Mouse (Mus musculus): ENCODE measurements around the gene Eif4enif1.
"Not testable (repeated sequence)": the region's sequence is repeated elsewhere in the genome, so short reads cannot be mapped to it uniquely, and the experiment has no call there.

The Eif4enif1 gene

DNA sequence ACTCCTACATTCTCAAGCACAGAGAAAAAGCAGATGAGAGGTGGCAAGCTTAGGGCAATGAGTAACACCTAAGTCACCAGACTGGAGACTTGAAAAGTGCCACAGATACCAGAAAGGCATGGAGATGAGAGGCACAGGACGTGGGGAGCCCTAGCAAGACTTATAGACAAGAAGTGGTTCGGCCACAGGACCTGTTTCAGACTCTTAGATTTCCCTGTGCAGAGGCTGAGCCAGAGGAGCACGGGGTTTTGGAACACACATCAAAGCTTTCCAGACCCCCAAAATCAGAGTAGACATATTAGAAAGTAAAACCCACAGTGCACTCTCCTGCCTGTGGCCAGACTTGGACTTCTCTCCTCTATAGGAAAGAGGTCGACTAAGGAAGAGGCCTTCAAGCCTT lies 20.9 kb upstream of the Eif4enif1 start:
- DNase-seq (ENCODE audit: low read depth, low spot score): peak; percentile 21

- not testable (repeated sequence) for DNase-seq (ENCODE audit: low read depth, low spot score)
These were observed 20.2 kb upstream of the Eif4enif1 start for GRCm38 (mm10) chr11:3181971-3182370.

GRCm38 (mm10) chr11:3182707-3183106 lies 19.5 kb upstream of the Eif4enif1 start:
- DNase-seq (ENCODE audit: low read depth, low spot score): not testable (repeated sequence)

DNA sequence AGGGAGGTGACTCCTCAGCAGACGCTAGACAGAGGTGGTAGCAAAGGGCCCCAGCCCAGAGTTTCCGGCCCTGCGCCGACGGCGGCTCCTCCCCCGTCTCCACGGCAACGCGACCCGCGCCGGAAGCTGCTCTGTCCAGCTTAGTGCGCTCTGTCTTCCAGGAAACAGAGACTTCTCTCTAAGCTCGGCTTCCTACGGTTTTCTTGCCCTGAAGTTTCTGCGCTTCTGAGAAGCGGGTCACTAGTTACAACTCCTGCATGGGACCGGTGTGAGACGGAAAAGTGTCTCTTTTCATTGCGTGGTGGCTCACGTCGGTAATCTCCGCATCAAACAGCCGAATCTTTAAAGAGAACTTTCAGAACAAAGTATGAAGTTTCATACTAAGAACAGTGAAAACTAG lies 8.8 kb upstream of the Eif4enif1 start, which contains the start of gene Sfi1:
TSS of gene Sfi1 (minus strand) at position 101 of the 400 bp plus-strand sequence.
- no peak for DNase-seq (ENCODE audit: low read depth, low spot score)

- not testable (repeated sequence) for DNase-seq (ENCODE audit: low read depth, low spot score)
These were observed 1.6 kb upstream of the Eif4enif1 start for GRCm38 (mm10) chr11:3200636-3201035.

GRCm38 (mm10) chr11:3201326-3202230 lies 614 bp upstream of the Eif4enif1 start:
- DNase-seq (ENCODE audit: low read depth, low spot score): peak; percentile 18

DNA sequence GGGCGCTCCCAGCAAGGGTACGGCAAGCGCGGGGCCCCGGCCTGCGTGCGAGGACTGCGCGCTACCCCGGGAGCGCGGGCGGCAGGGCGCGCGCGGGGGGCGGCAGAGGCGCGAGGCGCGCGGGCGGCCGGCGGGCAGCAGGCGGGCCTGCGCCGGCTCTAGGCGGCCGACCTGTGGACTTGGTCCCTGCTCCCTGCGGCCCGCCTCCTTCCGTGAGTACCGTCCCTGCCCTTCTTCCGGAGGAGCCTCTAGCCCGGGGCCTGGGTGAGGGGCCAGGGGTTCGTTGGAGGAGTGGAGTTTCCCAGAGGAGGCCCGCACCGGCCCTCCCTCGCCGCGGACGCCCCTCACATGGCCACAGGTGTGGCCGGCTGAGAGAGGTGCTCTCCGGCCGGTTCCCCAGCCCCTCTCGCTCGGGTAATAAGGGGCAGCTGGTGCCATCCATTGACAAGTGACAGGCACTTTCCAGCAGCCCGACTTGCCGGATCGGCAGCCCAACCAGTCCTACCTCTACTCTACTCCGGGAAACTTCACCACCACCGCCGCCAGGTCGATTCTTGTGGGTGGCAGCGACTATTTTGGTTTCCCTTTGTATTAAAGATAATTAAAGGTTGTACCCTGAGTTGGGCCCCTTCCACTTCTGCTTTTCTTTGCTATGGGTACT lies 719 bp downstream of the Eif4enif1 start:
- peak; percentile 89 for DNase-seq (ENCODE audit: low read depth, low spot score)

DNA sequence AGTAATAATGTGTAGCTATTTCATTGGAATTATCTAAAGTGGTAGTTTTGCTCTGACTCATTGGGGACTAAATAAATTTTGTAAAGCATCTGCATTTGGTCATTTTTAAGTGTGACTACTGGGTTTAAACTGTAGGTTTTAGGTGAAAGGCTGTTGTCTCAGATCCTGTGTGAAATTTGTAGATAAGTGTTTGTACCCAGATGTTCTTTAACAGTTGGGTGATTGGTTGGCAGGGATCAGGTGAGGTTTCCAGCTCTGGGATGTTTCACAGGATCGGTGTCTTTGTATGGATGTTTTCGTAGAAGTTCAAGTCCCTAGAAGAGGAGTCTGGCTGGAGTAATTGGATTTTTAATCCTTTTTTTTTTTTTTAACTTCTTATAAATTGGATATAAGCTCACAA lies 1.6 kb downstream of the Eif4enif1 start:
- no peak for DNase-seq (ENCODE audit: low read depth, low spot score)

GRCm38 (mm10) chr11:3205207-3205606 lies 3.0 kb downstream of the Eif4enif1 start:
- DNase-seq (ENCODE audit: low read depth, low spot score): peak; percentile 20

- DNase-seq (ENCODE audit: low read depth, low spot score): no peak
These were observed 4.6 kb downstream of the Eif4enif1 start for GRCm38 (mm10) chr11:3206783-3207182.

GRCm38 (mm10) chr11:3212526-3212925 lies 10.3 kb downstream of the Eif4enif1 start:
- DNase-seq (ENCODE audit: low read depth, low spot score): no peak

DNA sequence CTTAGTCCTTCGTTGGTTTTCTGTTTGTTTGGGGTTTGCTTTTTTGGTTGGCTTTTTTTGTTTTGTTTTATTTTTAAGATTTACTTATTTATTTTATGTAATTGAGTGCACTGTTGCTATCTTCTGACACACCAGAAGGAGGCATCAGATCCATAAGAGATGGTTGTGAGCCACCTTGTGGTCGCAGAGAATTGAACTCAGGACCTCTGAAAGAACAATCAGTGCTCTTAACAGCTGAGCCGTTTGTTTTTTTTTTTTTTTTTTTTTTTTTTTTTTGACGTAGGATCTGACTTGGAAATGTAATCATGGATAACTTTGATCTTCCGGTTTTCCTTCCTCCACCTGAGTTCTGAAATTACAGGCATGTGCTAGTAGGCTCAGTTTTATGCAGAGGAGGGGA lies 20.9 kb downstream of the Eif4enif1 start:
- no peak for DNase-seq (ENCODE audit: low read depth, low spot score)

GRCm38 (mm10) chr11:3227113-3227512 lies 24.9 kb downstream of the Eif4enif1 start:
- peak; percentile 24 for DNase-seq (ENCODE audit: low read depth, low spot score)

GRCm38 (mm10) chr11:3232248-3232647 lies 30.1 kb downstream of the Eif4enif1 start:
- no peak for DNase-seq (ENCODE audit: low read depth, low spot score)

DNA sequence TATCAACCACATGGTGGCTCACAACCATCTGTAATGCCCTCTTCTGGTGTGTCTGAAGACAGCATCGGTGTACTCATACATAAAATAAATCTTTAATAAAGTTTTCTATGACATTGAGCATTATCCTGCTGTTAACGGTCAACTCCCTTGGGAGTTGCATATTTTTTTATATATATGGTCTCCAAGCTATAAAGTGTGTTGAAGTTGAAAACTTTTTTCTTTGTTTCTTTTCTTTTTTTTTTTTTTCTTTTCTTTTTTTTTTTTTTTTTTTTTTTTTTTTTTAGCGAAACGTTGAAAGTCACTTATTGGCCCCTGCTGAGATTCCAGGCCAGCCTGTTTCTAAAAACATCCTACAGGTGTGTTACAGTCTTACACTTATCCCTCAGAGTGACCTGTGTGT lies 31.5 kb downstream of the Eif4enif1 start:
- no peak for DNase-seq (ENCODE audit: low read depth, low spot score)

DNA sequence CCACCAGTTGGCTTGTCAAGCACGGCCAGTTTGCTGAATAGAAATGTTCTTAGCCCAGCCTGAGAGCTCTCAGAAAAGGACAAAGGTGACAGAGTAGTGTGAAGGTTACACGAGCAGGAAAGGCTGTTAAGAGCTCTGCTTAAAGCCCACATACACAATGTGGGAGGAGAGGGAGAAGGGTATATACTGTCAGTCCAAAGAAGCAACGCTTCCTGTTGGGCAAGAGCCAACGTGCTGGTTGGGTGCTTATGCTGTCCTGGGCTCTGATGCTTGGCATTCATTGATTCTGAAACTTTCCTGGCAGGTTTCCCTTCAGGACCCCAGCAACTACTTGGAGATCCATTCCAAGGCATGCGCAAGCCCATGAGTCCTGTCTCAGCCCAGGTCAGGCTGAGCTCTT lies 33.1 kb downstream of the Eif4enif1 start:
- no peak for DNase-seq (ENCODE audit: low read depth, low spot score)

DNA sequence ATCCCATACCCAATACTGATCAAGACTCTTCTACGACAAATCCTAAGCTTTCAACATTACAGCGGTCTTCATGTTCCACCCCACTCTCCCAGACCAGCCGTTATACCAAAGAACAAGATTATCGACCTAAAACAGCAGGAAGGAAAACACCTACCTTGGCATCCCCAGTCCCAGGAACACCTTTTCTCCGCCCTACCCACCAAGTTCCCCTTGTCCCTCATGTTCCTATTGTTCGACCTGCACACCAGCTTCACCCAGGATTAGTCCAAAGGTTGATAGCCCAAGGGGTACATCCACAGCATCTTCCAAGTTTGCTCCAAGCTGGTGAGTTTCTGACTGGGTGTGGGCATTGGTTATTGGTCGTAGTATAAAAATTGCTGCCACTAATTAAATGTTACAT lies 40.2 kb downstream of the Eif4enif1 start:
- DNase-seq (ENCODE audit: low read depth, low spot score): no peak

DNA sequence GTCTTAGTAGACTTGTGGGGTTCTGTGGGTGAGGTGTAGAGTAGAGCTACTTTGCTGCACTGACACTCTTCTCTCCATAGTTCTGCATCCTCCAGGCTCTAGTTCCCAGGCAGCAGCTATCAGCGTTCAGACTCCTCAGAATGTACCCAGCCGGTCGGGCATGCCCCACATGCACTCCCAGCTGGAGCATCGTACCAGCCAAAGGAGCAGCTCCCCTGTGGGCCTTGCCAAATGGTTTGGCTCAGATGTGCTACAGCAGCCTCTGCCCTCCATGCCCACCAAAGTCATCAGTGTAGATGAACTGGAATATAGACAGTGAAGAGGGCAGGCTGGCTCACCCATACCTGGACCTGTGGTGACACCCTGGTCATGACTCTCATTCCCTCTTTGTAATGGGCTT lies 41.6 kb downstream of the Eif4enif1 start:
- DNase-seq (ENCODE audit: low read depth, low spot score): no peak

DNA sequence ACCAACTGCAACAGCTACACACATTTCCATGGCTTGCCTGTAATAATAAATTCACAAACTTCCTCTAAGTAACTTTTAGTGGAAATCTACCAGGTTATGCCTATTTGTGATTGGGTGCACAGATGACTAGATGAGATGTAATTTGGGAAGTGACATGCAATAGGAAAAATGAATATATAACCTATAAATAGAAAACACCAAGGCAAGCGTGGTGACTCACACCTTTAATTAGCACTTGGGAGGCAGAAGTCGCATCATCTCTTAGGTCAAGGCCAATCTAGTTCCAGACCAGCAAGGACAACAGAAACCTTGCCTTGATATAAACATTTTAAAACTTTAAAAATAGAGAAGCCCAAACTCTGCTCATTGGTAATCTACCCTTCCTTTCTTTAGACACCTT lies 45.2 kb downstream of the Eif4enif1 start:
- DNase-seq (ENCODE audit: low read depth, low spot score): no peak

DNA sequence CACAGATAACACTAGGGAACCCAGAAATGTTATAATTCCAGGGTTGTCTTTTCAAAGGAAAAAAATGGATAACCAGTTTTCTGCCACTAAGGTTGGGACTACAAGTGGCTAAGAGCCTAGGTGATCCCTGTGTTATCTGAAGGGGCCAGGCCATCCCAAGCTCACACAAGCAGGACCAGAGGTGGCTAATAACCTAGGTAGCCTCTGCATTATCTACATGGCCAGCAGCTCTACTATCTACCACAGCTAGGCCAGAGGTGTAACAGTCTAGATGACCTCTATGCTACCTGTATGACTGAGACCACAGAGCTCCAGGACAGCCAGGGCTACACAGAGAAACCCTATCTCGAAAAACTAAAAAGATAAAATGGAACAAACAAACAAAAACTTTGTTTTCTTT lies 57.3 kb downstream of the Eif4enif1 start:
- DNase-seq (ENCODE audit: low read depth, low spot score): no peak

GRCm38 (mm10) chr11:3265291-3266078 lies 63.3 kb downstream of the Eif4enif1 start:
- DNase-seq (ENCODE audit: low read depth, low spot score): no peak

DNA sequence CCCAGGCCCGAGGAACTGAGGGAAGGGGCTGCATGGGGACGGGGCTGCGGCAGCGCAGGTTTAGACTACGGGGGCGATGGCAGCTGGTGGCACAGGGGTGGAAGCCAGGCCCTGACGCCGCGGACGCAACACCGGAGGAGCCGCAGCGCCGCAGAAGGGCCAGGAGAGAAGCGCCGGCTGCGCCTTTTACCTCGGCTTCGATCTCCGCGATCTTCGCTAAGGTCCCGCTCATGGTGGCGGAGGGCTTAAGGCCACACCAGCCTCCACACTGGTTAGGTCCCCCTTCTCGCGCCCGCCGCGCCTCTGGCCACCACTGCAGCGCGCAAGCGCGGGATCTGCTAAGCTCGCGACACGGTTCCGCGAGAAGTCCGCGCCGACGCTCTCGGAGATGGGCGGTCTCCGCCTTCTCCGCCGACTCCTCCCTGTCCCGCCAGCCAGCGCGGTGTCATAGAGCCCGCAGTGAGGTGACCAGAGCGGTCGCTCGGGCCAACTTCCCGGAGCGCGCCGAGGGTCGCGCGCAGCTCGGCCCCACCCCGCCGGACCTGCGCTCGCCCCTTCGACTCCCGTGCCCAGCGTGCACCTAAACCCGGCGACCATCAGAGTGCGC lies 64.0 kb downstream of the Eif4enif1 start, which contains the start of gene Drg1:
TSS of gene Drg1 (minus strand) at position 337 of the 607 bp plus-strand sequence.
- DNase-seq (ENCODE audit: low read depth, low spot score): peak; percentile 98

All from A20 (cell line).